Mouse (Mus musculus) spleen, postnatal 0 days (tissue): ENCODE results near the gene Olfr378. TPM values are rescaled to one million over a fixed set of nuclear protein-coding genes. Genes with fewer than 3 reads are reported as not detected.

ENCODE experiments used
- polyA plus RNA-seq: library from polyadenylated mRNA; unstranded; fragments of >200 nt; fragmentation: Nextera tagmentation; extraction: Ambion mirVana; gene quantifications from 2 replicates; pipeline ENCODE4 v1.2.1, GENCODE M21; 2015

Gene Olfr378
- not detected in 2 replicates for polyA plus RNA-seq

DNA sequence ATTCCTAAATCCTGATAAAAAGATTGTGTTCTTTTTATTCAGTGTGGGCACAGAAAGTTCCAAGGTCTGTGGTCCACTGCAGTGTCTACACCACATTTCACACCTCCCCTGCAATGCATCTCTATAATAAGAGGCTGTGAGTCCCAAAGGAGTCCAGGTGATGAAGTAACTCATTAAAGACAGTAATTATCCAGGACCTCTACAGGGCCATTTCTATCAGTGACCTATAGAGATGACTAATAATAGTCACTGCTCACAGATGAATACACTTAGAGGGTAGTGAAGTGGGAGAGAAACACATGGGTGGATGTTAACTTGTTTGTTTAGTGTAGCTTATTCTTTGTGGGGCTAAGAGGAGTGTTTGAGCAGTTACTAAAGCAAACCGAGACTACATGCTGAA, at the start of gene Olfr378:
TSS of gene Olfr378 (minus strand) at position 101 of the 400 bp plus-strand sequence.

GRCm38 (mm10) chr11:73457408-73457807, 29.1 kb upstream of the Olfr378 start, which contains the start of gene Olfr380:
Gene Olfr380, minus strand, starts transcription at chr11:73457508.

DNA sequence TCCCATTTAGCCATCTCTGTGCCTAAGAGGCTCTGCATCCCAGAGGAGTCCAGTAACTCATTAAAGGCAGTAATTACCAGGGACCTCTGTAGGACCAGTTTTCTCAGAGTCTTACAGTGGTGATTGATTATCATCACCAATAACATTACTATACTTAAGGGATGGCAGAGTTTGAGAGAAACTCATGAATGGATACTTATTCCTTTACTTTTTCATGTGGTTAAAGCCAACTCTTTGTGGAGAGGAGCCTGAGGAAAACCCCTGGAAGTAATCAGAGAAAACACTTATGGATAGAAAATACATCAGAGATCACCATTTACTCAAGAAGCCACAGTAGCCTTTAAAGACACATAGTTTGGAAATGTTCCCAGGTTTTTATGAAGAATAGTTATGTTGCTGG, 28.8 kb downstream of the Olfr378 start, which contains the start of gene Olfr1:
TSS of gene Olfr1 (minus strand) at position 101 of the 400 bp plus-strand sequence.

Other genes starting within 250 kb of the Olfr378 start
- 8.8 and 9.9 TPM in 2 replicates for gene Ctns, start 229.4 kb downstream of the Olfr378 start, polyA plus RNA-seq
- 1.9 and 2.0 TPM in 2 replicates for gene Shpk, start 229.0 kb downstream of the Olfr378 start, polyA plus RNA-seq
- 0.05 and 0.10 TPM in 2 replicates for gene Trpv1, start 194.2 kb downstream of the Olfr378 start, polyA plus RNA-seq
- gene Trpv3, start 161.1 kb downstream of the Olfr378 start, polyA plus RNA-seq = 0.13 and 0.20 TPM in 2 replicates
- gene Aspa, start 98.9 kb downstream of the Olfr378 start, polyA plus RNA-seq = 0.70 and 1.2 TPM in 2 replicates
- not detected in 2 replicates for gene Gm49340, start 98.7 kb downstream of the Olfr378 start, polyA plus RNA-seq
- not detected in 2 replicates for gene Spata22, start 98.7 kb downstream of the Olfr378 start, polyA plus RNA-seq
- gene Olfr20, start 77.7 kb downstream of the Olfr378 start, polyA plus RNA-seq = not detected in 2 replicates
- not detected in 2 replicates for gene Olfr376, start 57.2 kb downstream of the Olfr378 start, polyA plus RNA-seq
- not detected in 2 replicates for gene Olfr1, start 28.9 kb downstream of the Olfr378 start, polyA plus RNA-seq
- gene Olfr380, start 29.0 kb upstream of the Olfr378 start, polyA plus RNA-seq = not detected in 2 replicates
- gene Olfr381, start 63.1 kb upstream of the Olfr378 start, polyA plus RNA-seq = not detected in 2 replicates
- not detected in 2 replicates for gene Olfr382, start 88.7 kb upstream of the Olfr378 start, polyA plus RNA-seq
- not detected in 2 replicates for gene Olfr385, start 164.5 kb upstream of the Olfr378 start, polyA plus RNA-seq
- not detected in 2 replicates for gene Olfr384, start 170.1 kb upstream of the Olfr378 start, polyA plus RNA-seq